Mouse (Mus musculus) ES-CJ7 (cell line): ENCODE results near the gene Lekr1.

Source experiments
- DNase-seq: peaks from one replicate; pipeline ENCODE4 v3.0.0; 2011; ENCODE audit warnings: low read depth, low spot score

The Lekr1 gene

DNA sequence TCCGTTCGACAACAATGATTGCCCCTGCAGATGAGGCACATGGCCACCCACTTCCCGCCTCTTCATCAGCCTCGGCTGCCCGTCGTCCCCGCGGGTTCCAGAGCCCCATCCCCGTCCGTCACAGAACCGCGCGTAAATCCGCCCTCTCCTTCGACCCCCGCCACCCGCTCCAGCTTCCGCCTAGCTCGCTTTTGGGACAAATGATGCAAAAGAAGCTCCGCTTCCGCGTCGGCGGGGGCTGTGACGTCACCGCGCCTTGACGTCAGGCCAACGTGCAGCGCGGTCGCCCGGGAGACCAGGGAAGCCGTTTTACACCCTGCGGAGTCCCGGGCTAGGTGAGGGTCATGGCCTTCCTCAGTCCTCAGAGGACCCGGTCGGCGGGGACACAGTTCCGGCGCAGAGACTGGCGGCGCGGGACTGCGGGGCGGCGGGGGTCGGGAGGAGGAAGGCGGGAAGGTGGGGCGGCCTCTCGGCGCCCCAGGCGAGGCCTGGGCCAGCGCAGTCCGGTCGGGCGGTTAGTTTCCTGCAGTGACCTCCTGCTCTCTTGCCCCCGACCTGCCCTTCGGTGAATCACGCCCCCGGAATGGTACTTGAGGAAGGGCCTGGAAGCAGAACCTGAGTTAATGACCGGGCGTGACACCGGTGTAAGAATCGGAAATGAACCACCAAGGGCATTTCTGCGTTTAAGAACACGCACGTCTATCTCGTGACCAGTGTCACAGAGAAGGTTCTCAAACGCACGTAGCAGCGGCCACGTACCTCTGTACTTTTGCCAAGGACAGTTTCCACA, at the start of gene Lekr1:
Gene Lekr1 (plus strand): TSS at position 252 of the 790 bp plus-strand sequence.
- peak; percentile 91 for DNase-seq

DNA sequence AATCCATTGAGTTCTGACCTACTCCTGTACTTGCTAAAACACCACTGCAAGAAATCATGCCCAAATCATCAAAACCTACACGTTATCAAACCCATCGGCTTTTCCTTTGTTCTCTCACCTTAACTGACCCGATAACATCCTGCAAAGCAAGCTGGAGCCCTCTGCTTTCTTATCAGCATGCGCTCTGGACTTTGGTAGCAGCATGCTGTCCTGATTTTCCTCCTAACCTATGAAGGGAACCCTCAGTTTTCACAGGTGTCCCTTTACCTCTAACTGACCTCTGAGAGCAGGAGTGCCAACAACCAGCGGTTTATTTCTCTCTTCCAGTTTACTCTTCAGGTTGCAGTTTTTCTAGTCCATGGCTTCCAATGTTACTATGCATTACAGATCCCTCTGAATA, 48.5 kb upstream of the Lekr1 start:
- DNase-seq = no peak

DNA sequence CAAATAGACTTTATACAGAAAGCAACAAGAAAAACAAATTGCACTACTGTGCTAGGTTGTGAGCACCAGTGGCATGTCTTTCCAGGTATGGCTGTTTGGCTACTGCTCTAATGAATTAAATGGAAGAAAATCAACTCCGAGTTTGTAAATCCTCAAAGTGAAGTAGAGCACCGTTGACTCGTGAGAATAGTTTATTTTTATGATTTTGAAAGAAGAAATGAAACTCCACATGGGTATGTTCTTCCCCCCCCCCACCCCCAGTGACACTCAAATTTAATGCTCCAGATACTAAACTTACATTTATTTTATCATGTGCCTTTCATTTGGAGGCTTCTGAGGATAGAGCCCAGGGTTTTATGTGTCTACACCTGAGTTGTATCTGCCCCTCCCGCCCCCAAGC, 46.7 kb upstream of the Lekr1 start:
- no peak for DNase-seq

DNA sequence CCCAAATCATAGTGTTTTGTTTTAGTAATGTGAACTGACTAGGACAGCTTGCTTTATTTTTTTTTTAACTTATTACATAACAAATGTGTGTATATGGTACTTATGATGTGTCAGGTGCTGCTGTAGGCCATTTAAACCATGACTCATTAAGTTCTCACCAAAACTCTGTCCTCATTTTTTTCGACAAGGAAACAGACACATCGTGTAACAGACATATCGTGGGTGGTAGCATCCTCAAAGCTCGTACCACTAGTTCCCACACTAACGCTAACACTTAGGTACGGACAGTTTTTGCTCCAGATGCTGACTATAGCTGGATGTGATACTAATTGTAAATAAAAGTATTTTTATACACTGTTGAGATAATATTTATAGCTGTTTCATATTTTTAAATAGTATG, 43.0 kb upstream of the Lekr1 start:
- no peak for DNase-seq

DNA sequence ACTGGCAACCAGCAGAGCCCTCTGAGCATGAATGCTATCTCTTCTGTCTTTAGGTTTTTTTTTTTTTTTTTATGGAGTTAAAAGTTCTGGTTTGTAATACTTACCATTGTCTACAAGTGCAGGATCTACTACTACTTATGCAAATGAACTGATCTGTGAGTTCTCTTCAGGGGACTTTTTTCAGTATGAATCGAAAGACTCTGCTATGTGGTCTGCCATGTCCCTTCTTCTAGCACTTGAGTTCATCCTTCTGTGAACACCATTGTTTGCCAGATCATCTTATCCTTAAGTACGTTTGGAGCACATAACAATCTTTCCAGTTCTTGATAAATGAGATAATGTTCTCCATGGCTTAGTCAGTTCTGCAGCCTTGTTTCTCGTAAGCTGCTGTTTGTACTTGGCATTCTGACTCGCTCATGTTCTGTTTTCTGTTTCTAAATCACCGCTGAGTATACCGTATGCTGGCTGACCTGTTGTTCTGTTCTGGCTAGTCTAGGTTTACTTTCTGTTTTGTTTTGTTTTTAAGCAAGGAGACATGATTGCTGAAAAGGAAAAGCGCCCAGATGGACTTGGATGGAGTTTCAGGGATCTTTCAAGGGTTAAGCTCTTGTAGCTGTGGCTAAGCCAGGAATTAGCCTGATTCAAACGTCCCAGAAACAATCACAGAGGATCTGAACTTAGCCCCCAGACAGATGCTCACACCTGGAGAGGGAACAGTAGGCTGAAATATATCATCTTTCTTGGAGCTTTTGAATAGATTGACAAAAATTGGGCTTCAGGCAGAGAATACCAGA, 40.3 kb upstream of the Lekr1 start:
- DNase-seq = no peak

DNA sequence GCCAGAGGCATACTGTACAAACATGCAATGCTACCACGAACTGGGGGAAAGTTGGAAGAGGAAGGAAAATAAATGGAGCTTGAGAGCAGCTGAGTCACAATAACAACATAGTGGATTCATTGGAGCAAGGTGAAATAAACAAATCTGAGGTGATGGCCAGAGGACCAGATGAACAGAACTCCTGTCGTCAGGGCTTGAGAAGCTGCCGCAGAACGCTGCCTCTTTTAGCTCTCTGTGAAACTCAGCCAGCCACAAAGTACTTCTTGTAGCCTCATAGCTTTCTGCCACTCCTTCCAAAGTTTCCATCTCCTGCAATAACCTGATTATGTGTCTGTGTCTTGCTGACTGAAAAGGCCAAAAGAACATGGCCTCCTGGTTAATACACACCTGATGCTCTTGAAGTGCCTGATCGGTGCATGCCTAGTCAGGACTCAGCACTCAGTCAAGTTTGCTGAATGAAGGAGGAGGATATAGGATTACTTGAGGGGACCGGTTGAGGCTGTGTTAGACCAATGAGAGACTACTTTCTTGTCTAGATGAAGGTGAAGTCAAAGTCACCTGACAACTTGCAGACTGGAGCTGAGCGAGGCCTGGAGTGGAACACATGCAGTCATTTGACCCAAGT, 39.6 kb upstream of the Lekr1 start:
- no peak for DNase-seq

DNA sequence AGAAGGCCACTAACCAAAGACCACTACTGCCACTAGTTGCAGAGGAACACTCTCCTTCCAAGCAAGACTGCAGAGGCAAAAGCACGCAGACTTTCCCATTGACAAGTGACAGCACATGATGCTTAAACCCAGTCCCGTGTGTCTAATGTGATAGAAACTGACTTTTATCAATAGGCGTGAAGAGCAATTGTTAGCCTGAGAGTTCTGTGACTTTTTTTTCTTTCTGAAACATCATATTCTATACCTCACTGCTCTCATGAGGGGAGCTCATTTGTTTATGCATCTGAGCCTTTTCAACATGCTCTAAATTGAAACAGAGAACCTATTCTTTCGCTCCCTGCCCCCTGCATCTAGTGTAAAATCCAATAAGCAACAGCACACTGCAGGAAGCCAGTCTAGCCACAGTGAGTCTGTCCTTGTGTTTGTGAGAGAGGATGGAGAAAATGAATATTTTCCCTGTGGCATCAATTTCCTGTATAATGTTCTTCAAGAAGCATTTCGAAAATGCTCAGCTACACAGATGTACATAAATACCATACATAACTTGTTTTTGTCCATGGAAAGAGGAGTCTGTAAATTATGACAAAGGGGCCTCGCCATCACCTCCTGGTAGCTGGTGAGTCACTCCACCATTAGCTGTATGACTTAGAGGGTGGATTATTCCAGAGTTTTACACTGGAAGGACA, 38.9 kb upstream of the Lekr1 start:
- DNase-seq = no peak

DNA sequence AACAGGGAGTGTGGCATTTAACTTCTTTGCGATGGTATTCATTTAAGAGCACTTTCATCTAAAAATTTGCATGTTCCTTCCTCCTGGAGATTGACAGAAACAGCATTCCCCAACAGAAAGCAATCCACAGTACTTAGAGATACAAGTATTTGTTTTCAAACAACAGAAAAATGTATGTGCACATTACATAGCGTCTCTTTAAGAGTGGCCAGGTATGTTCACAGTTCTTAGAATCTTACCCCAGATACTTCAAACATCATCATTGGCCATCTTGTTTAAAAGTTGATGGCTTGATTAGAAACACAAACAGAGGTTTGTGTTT, 38.4 kb upstream of the Lekr1 start:
- no peak for DNase-seq

DNA sequence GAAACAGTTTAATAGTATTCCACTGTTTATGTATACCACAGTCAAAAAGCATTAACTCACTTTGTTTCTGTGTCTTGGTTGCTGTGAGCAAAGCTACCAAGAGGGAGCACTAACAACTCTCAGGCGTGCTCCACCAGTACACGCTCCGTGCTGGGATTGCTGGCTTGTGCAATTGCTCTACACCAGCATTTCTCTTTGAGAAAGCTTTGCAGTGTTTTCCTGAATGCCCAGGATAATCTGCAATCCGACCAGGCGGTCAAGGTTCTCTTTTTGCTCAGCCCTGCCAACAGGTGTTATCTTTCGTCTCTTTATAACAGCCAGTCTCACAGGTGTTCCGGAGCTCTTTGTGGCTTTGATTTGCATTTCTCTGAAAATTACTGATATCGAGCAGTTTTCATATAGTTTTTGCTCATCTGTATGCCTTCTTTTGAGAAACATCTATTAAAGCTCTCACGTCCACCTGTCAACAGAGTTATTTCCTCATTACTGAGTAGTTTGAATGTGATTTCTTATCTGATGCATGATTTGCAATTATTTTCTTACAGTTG, 36.4 kb upstream of the Lekr1 start:
- DNase-seq = no peak

DNA sequence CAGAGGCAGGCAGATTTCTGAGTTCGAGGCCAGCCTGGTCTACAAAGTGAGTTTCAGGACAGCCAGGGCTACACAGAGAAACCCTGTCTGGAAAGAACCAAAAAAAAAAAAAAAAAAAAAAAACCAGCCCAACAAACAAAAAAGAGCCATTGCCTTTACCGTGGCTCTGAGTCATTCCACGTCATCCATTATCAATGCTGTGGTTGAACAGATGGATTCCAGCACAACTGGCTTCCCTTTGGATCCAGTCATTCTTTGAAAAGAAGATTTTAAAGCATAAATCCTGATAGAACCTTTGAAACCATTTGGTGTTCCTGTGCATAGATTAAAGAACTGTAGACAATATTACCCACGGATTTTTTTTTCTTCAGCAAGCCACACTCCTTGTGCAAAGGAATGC, 32.4 kb upstream of the Lekr1 start:
- no peak for DNase-seq

DNA sequence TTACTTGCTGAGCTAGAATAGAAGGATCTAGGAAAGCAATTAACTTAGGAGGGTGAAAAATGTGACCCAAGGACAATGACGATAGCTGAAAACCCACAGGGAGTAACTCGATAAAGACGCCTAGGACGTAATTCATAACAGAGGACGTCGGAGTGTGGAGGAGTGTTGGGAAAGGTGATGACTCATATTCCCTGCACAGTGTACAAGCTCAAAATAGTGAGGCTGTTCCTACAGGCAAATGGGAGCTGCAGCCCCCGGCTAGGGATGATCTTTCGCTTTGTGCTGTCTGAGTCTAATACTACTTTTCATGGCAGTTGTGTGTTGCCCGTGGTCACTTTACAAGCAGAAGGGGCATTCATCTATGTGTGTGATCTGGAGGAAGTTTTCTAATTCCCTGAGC, 30.0 kb upstream of the Lekr1 start:
- DNase-seq = no peak

DNA sequence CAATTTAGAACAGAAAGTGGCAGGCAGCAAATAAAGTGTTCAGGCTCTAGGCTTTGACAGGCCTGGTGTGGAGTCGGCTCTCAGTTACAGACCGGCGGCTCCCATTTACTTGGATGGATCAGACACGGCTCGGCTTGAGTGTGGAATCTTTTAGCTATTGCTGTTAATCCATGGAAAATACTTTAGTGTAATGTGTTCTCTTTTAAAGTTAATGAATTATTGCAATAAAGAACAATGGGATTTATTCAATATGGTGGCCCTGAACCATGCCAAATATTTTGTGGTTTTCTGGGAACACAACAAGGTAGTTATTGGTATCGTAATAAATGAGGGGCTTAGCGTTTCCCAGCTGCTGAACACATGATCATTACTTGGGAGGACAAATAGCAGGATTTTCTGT, 28.7 kb upstream of the Lekr1 start:
- no peak for DNase-seq

DNA sequence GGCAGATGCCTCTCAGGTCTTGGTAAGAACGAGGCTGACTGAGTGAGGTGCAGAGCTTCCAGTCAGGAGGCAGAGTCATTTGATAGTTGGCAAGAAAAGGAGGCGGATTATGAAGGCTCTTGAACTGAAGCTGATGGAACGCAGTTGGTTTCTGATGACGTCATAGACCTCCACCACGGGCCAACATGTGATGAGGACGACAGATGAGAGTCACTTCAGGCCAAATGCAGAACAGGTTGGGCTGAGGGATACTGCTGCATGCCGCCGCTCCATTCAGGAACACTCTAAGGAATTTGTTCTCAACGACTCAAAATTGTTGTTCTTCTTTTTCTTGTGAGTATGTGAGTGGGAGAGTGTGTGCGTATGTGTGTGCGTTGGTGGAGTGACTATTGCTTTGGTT, 27.1 kb upstream of the Lekr1 start:
- no peak for DNase-seq

DNA sequence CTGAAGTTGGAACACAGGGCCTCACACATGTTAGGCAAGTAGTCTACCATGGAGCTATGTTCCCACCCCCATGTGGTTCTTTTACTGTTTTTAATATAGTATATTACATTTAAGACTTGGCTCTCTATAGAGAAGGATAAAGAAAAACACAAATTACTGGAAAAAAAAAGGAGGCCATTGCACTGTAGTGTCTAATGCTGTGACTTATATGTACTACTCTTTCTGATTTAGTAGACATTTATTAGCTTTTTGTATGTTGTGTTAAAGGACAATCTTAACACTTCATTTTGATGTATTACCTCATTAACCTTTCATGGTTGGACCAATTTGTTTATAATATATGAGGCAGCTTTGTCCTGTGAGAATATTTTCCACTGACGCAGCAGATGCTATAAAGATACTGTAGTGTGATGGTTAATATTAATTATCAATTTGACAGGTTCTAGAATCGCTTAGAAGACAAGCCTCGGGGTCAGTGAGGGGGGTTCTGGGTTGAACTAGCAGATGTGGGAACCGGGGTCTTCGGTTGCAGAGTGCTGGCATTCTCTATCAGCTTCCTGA, 26.5 kb upstream of the Lekr1 start:
- DNase-seq = no peak

DNA sequence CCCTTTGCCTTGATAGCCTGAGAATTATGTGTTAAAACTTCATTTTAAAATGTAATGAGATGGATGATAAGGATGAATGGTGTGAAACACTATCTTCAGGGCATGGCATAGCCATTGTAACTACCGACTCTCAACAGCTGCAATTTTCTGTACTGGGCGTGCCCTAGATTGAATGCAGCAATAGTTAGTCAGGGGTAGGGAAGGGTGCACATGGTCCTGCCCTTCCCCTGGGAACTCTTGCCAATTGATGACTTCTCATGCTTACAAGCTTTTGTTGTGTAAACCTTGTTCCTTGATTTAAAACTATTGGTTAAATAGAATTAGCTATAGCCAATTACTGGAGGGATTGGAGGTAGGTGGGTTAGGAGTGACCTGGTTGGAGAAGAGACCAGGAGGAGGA, 23.1 kb upstream of the Lekr1 start:
- DNase-seq = peak; percentile 47

DNA sequence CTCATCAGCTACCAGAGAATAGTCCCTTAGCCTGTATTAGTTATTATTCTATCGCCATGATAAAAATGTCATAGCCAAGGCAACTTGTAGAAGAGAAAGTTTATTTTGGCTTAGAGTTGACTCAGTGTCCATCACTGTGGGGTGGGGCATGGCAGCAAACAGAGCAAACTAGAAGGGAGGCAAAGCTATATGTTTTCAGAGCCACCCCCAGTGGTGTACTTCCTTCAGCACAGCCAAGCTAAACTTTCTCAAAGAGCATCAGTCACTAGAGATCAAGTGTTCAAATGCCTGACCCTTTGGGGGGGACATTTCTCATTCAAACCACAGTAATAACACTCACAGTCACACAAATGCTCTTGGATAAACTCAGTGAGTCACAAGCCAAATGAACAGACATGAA, 22.4 kb upstream of the Lekr1 start:
- DNase-seq = no peak

DNA sequence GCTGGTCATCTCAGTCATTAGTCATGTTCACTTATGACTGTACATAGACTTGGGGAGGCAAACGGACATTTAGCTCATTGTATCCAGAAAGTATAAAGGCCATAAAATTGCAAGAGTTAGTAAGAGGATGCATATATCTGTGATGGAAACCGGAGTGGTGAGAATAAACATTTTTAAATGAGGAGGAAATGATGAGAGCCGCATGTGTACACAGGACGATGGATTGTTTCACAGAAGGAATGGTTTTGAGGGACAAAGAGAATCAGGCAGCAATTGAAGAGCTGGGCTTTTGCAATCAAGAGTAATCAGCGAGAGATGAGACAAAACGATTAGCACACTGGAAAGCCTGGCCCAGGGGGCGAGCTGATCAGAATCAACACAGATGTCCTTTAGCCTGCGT, 18.4 kb upstream of the Lekr1 start:
- DNase-seq = no peak

DNA sequence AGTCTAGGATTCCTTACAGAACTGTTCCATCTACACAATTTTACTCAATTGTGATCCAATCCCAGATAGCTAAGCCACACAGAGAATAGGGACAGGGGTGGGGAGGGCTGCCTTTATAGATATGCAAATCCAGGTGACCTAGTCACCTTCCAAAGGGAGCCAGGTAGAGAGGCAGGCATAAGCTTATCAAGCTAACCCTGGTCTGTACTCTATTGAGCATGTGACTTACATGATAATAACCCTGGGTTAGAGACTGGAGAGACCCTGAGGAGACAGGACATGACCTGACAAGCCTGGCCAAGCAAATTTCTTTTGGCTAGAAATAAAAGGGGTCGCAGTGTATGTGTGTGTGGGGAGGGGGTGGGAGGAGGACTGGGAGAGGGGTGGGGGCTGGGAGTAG, 17.1 kb upstream of the Lekr1 start:
- DNase-seq = peak; percentile 56

DNA sequence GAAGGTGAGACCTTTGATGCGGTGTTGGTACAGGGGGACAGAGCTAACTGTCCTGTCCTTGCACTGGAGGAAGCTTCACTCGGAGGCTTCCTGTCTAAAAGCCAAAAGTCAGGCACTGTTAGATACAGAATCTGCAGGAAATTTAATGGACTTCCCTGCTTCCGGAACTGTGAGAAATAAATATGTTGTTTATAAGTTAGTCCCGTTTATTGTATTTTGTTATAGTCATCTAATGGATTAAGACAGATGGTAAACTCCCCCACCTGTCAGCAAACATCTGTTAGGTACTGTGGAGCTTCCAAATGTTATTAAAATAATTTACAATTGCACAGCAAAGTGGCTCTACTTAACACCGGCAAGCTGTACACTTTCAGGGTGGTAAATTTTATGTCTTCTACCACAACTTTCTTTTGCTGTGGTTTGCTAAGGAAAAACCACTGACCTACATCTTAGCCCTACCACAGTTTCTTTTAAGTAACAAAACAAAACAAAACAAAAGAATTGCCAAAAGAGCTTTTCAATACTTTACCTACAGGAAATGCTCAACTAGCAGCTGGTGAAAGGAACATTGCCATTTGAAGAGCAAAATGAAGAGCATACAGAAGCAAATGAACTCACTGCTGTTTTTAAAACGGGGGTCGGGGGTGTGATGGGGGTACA, 15.7 kb upstream of the Lekr1 start:
- DNase-seq = no peak

DNA sequence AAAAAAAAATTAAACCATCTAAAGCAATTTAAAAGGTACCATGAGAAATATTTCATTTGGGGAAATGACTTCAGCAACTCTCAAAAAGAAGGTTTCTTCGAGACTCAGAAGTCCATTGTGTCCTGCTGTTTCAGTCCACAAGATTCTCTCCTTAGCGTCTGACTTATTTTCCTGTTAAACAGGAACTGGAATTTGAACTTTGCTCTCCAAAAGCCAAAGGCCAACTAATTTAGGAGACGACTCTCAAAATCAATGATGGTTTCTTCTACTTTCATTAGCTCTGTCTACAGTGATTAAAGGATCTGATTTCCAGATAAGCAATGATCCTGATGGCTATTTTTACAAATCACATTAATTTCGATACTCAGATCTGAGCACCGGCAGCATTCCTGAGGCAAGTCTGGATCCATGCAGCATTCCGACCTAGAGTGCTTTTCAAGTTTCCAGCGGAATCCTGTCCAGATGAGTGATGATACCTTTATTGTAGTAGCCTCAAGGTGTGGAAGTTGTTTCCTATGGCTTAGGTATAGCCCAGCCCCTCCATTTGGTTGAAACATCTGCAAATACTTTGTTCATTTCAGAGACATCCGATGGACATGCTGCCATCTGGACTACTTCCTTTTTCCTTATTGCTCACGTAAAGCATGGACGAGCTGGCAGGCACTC, 11.4 kb upstream of the Lekr1 start:
- DNase-seq = no peak

DNA sequence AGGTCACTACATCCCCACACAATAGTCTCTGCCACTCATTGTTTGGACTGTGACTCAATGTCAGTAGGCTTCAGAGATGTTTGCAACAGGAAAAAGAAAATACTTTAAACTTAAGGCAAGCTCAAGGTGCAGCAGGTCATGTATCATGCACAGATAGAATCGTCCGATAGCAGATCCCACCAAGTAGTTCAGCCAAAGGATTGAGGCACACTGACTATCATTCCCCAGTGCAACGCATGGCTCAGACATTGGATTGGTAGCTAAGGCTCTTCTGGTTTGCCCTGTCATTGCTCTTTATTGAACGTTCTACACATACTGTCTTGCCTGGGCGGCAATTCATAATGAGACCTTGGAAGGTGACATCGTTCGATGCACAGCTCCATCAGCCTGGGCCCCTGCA, 9.6 kb upstream of the Lekr1 start:
- DNase-seq = no peak
